Mouse (Mus musculus) CH12.LX (cell line): Measurements from ENCODE around the gene Usp18. TPM values are rescaled to one million over a fixed set of nuclear protein-coding genes. Genes with fewer than 3 reads are reported as not detected.

Experiments
- DNase-seq: peaks from one replicate; pipeline ENCODE4 v3.0.0-alpha.2; 2013; ENCODE audit errors: extremely low read depth
- H3K27ac ChIP-seq: 2 replicates; pipeline ENCODE4 v1.5.1; 2012; ENCODE audit warnings: low read depth, mild to moderate bottlenecking, control low read depth, moderate library complexity; ENCODE audit not compliant: insufficient read depth
- H3K27me3 ChIP-seq: replicated peaks from 2 replicates; pipeline ENCODE3; 2012; ENCODE audit warnings: inconsistent platforms
- H3K36me3 ChIP-seq, 2 experiments: replicated peaks in 1 of 2; 2 replicates each; pipeline versions ENCODE3 to v1.6.1; 2012; ENCODE audit warnings: inconsistent platforms in 1 of 2, low read length in 1 of 2, mild to moderate bottlenecking in 1 of 2, mixed read lengths in 1 of 2, moderate library complexity in 1 of 2; ENCODE audit not compliant: control insufficient read depth in 1 of 2, insufficient read depth in 1 of 2
- H3K4me1 ChIP-seq, 2 experiments: 2 replicates each; pipeline ENCODE4 v1.6.1; 2012; ENCODE audit warnings: inconsistent platforms in 1 of 2, moderate library complexity in 1 of 2; ENCODE audit not compliant: insufficient read depth in 2 of 2, control insufficient read depth in 1 of 2
- H3K4me2 ChIP-seq: 2 replicates; pipeline ENCODE4 v1.6.1; 2012; ENCODE audit warnings: low read depth, mild to moderate bottlenecking, control low read depth; ENCODE audit not compliant: poor library complexity, insufficient read depth, severe bottlenecking
- H3K4me3 ChIP-seq, 3 experiments: fragments of 150-350 bp in 1 of 3; sonication (generic) in 1 of 3; replicated peaks in 1 of 3; 2 replicates each; pipeline versions ENCODE3 to v1.5.1; 2011 to 2012; ENCODE audit warnings: low read depth in 2 of 3, low read length in 2 of 3, mild to moderate bottlenecking in 2 of 3, moderate library complexity in 2 of 3, control low read depth in 1 of 3, improper control_type of control experiment in 1 of 3, inconsistent platforms in 1 of 3, mixed read lengths in 1 of 3; ENCODE audit not compliant: poor library complexity in 1 of 3
- H3K79me2 ChIP-seq: replicated peaks from 2 replicates; pipeline ENCODE4 v1.6.1; 2012; ENCODE audit warnings: mild to moderate bottlenecking, moderate library complexity; ENCODE audit not compliant: control insufficient read depth, poor library complexity, insufficient read depth, severe bottlenecking; ENCODE audit errors: extremely low read depth
- H3K9ac ChIP-seq: 2 replicates; pipeline ENCODE4 v1.6.1; 2012; ENCODE audit warnings: low read depth, mild to moderate bottlenecking, control low read depth, moderate library complexity; ENCODE audit not compliant: insufficient read depth
- H3K9me3 ChIP-seq: replicated peaks from 2 replicates; pipeline ENCODE3; 2012; ENCODE audit warnings: low read length, inconsistent platforms, mixed read lengths
- CHD2 ChIP-seq: IDR thresholded peaks from 2 replicates; pipeline ENCODE4 v1.6.1; 2011; ENCODE audit warnings: low read length, improper control_type of control experiment
- CTCF ChIP-seq, 2 experiments: IDR thresholded peaks in 1 of 2; conservative IDR thresholded peaks in 1 of 2; 2 replicates each; pipeline ENCODE4 v1.5.1; 2011 to 2012; ENCODE audit warnings: low read depth in 2 of 2, low read length in 2 of 2, improper control_type of control experiment in 1 of 2, inconsistent platforms in 1 of 2, mild to moderate bottlenecking in 1 of 2, moderate library complexity in 1 of 2
- E2F4 ChIP-seq: IDR thresholded peaks from 2 replicates; pipeline ENCODE4 v1.6.1; 2011; ENCODE audit warnings: low read depth, low read length, improper control_type of control experiment; ENCODE audit not compliant: insufficient replicate concordance
- ELF1 ChIP-seq: IDR thresholded peaks from 2 replicates; pipeline ENCODE4 v1.6.1; 2014; ENCODE audit warnings: low read depth, mild to moderate bottlenecking, inconsistent platforms, low read length, improper control_type of control experiment
- GABPA ChIP-seq: IDR thresholded peaks from 2 replicates; pipeline ENCODE4 v1.6.1; 2012; ENCODE audit warnings: low read depth, low read length, improper control_type of control experiment, inconsistent platforms; ENCODE audit not compliant: insufficient replicate concordance
- HCFC1 ChIP-seq: IDR thresholded peaks from 2 replicates; pipeline ENCODE4 v1.6.1; 2012; ENCODE audit warnings: low read depth, mild to moderate bottlenecking, inconsistent platforms, low read length, improper control_type of control experiment
- KAT2A ChIP-seq: IDR thresholded peaks from 2 replicates; pipeline ENCODE4 v1.6.1; 2012; ENCODE audit warnings: low read length, improper control_type of control experiment, inconsistent platforms; ENCODE audit not compliant: insufficient replicate concordance
- MAFK ChIP-seq: IDR thresholded peaks from 2 replicates; pipeline ENCODE4 v1.6.1; 2011; ENCODE audit warnings: low read length, improper control_type of control experiment; ENCODE audit not compliant: insufficient replicate concordance
- MAX ChIP-seq: IDR thresholded peaks from 2 replicates; pipeline ENCODE4 v1.6.1; 2011; ENCODE audit warnings: low read length, improper control_type of control experiment
- MYC ChIP-seq: IDR thresholded peaks from 2 replicates; pipeline ENCODE4 v1.6.1; 2011; ENCODE audit warnings: low read depth, mild to moderate bottlenecking, improper control_type of control experiment, low read length
- NELFE ChIP-seq: IDR thresholded peaks from 2 replicates; pipeline ENCODE4 v1.6.1; 2011; ENCODE audit warnings: low read depth, low read length, improper control_type of control experiment
- NRF1 ChIP-seq: IDR thresholded peaks from 2 replicates; pipeline ENCODE4 v1.6.1; 2014; ENCODE audit warnings: low read depth, mild to moderate bottlenecking, inconsistent platforms, low read length, improper control_type of control experiment, moderate library complexity
- PAX5 ChIP-seq: IDR thresholded peaks from 2 replicates; pipeline ENCODE4 v1.6.1; 2012; ENCODE audit warnings: low read length, inconsistent platforms, mixed read lengths
- POLR2AphosphoS2 ChIP-seq: IDR thresholded peaks from 2 replicates; pipeline ENCODE4 v1.6.1; 2011; ENCODE audit warnings: low read depth, low read length, improper control_type of control experiment
- SMC3 ChIP-seq: IDR thresholded peaks from 2 replicates; pipeline ENCODE4 v1.6.1; 2011; ENCODE audit warnings: low read depth, low read length, improper control_type of control experiment
- UBTF ChIP-seq: IDR thresholded peaks from 2 replicates; pipeline ENCODE4 v1.6.1; 2012; ENCODE audit warnings: low read depth, mild to moderate bottlenecking, inconsistent platforms, low read length, improper control_type of control experiment, moderate library complexity
- USF2 ChIP-seq: conservative IDR thresholded peaks from 2 replicates; pipeline ENCODE4 v1.6.1; 2011; ENCODE audit warnings: low read depth, low read length, improper control_type of control experiment
- ZC3H11A ChIP-seq: IDR thresholded peaks from 2 replicates; pipeline ENCODE4 v1.6.1; 2012; ENCODE audit warnings: low read depth, mild to moderate bottlenecking, inconsistent platforms, low read length, improper control_type of control experiment
- ZMIZ1 ChIP-seq: IDR thresholded peaks from 2 replicates; pipeline ENCODE4 v1.6.1; 2012; ENCODE audit warnings: low read depth, mild to moderate bottlenecking, inconsistent platforms, low read length, improper control_type of control experiment
- ZNF384 ChIP-seq: IDR thresholded peaks from 2 replicates; pipeline ENCODE4 v1.6.1; 2012; ENCODE audit warnings: low read depth, low read length, improper control_type of control experiment, inconsistent platforms
- dilution Hi-C: fragments of 300-500 bp; cut with MboI; formaldehyde crosslinking; loops from 2 replicates; pipeline ENCODE4 v1.14.3; 2020; ENCODE audit warnings: low sequenced_read_pairs; ENCODE audit not compliant: extremely low pct_unique_long_range_greater_than_20kb, extremely low pct_ligation_motif_present
- in situ Hi-C: fragments of 300-500 bp; cut with MboI; formaldehyde crosslinking; loops from 3 replicates; pipeline ENCODE4 v1.14.3; 2019; ENCODE audit warnings: low sequenced_read_pairs, low pct_ligation_motif_present, low pct_unique_long_range_greater_than_20kb, mixed read lengths
- polyA plus RNA-seq: library from polyadenylated mRNA; unstranded; fragments of >175 nt; gene quantifications from 2 replicates; pipeline ENCODE4 v1.2.1, GENCODE M21; 2012; ENCODE audit warnings: low read depth; ENCODE audit not compliant: insufficient read length
- total RNA-seq, 2 experiments: library from RNA; depleted of rRNA; stranded (reverse); fragments of 300-350 nt in 1 of 2; fragments of >200 nt in 1 of 2; gene quantifications; 2 replicates each; pipeline ENCODE4 v1.2.3; 2012 to 2014

Usp18 gene
- total and polyA plus RNA-seq, 3 experiments = 0.36 to 1.5 (median 1.3) TPM

- Histone ChIP-seq H3K27ac (no peak within 1 kb of the TSS), H3K4me2 (no peak within 1 kb of the TSS), H3K4me3 (no peak within 1 kb of the TSS), H3K79me2 (no peaks in the 10 kb centered on the region), H3K9ac (no peak within 1 kb of the TSS), H3K9me3 (no peaks in the 10 kb centered on the region), H3K36me3 (no peaks in the 10 kb centered on the region), H3K27me3 (peaks cover 86% of the 10 kb centered on the region), H3K4me1 (peaks cover 0 to 3% of the 10 kb centered on the region in 2 experiments; a peak in 2 of 4 replicates)
- in situ Hi-C loops = no loop called here
- no peak for DNase-seq
- no peak for TF ChIP-seq KAT2A
- no peak for TF ChIP-seq NELFE
- TF ChIP-seq E2F4 = no peak
- no peak for TF ChIP-seq USF2
- dilution Hi-C loops = no loop called here
These were observed 54.2 kb downstream of the Usp18 start, which contains the start of gene Slc6a13 for GRCm38 (mm10) chr6:121299954-121300353. Slc6a13 (plus strand) TSS chr6:121300227.

DNA sequence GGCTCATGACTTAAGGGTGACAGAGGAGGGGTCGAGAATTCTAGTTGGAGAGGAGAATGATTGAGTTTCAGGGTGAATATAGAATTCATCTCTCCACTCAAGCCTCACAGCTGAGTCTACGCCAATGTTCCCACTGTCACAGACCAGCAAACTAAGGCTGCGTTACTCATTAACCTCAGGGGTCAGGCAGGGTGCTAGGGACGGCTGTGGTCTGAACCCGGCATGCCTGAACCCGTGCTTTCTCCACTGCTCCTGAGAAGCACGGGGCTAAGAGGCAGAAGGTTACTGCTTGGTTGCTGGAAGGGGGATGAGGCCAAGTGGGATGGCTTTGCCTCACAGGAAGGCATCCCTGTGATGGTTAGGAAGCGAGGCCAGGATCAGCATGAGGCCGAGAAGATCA, 54.8 kb downstream of the Usp18 start:
- Histone ChIP-seq H3K79me2 (no peaks in the 10 kb centered on the region), H3K4me3 (no peak overlapping the region), H3K4me1 (peaks cover 0 to 3% of the 10 kb centered on the region in 2 experiments; a peak in 2 of 4 replicates), H3K9me3 (no peaks in the 10 kb centered on the region), H3K27ac (no peak overlapping the region), H3K27me3 (peaks cover 83% of the 10 kb centered on the region), H3K9ac (no peak overlapping the region), H3K4me2 (no peak overlapping the region), H3K36me3 (no peaks in the 10 kb centered on the region)
- TF ChIP-seq SMC3 (no peak), HCFC1 (no peak), ZNF384 (no peak), MYC (no peak), KAT2A (no peak), ZMIZ1 (no peak), MAFK (no peak)
- in situ Hi-C loops = no loop called here
- dilution Hi-C loops = no loop called here
- no peak for DNase-seq

DNA sequence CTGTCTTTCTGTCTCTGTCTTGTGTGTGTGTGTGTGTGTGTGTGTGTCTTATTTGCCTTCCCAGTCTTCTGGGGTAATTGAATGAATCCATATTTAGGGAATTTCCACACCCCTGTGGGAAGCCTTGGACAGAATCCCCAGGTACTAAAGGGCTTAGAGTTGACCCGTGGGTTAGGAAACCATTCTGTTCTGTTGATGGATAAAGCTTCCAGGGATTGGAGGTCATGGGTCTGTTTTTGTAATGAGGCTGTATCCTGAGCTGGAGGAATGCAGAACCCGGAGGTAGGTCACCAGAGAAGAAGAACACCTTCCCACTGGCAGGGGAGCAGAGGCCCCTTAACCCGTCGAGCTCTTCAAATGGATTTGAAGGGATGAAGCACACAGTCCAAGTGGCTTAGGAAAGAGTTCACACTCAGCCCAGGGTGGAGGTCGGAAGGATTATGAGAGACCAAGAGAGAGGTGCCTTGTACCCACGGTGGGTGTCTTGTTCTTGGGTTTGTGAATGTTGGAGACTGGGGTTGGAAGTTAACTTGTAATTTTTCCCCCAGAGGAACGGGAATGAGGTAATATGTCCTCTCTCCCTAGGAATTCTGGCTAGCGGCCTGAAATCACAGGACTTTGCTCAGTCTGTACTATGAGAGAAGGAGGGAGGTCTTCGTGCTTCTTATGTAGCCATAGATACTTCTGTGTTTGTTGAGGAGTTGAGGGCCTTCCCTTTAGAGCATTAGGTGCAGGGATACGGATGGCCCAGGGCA, 57.9 kb downstream of the Usp18 start:
- Histone ChIP-seq H3K9me3 (no peaks in the 10 kb centered on the region), H3K79me2 (no peaks in the 10 kb centered on the region), H3K36me3 (no peaks in the 10 kb centered on the region), H3K4me2 (no peak overlapping the region), H3K27me3 (peaks cover 81% of the 10 kb centered on the region), H3K9ac (no peak overlapping the region), H3K4me1 (peaks cover 0 to 3% of the 10 kb centered on the region in 2 experiments; a peak in 2 of 4 replicates), H3K4me3 (no peak overlapping the region), H3K27ac (no peak overlapping the region)
- TF ChIP-seq GABPA = no peak
- TF ChIP-seq KAT2A = no peak
- no peak for TF ChIP-seq HCFC1
- no peak for TF ChIP-seq ZC3H11A
- no peak for TF ChIP-seq SMC3
- no peak for TF ChIP-seq UBTF
- no peak for TF ChIP-seq MAX
- no peak for TF ChIP-seq POLR2AphosphoS2
- TF ChIP-seq NRF1 = no peak
- no peak for TF ChIP-seq ELF1
- TF ChIP-seq PAX5 = no peak
- no peak for TF ChIP-seq CHD2
- TF ChIP-seq CTCF (conservative IDR thresholded peaks at IDR 0.05 in 1 of 2, IDR thresholded peaks at IDR 0.05 in 1 of 2; ENCODE audit: low read depth in 2 of 2, low read length in 2 of 2) = no peak
- in situ Hi-C loops (no loop called here), dilution Hi-C loops (no loop called here)
- DNase-seq = no peak
